Mouse (Mus musculus): Measurements from ENCODE around the gene Ildr1.

Ildr1 gene

GRCm38 (mm10) chr16:36693818-36694413 is at the start of gene Ildr1:
TSS of gene Ildr1 (plus strand) at chr16:36693978.
- peak; percentile 50 for DNase-seq (ENCODE audit: low spot score)

- DNase-seq (ENCODE audit: low spot score): no peak
Observed at GRCm38 (mm10) chr16:36645124-36645523, 48.7 kb upstream of the Ildr1 start.

- DNase-seq (ENCODE audit: low spot score): no peak
Observed at GRCm38 (mm10) chr16:36649304-36649703, 44.5 kb upstream of the Ildr1 start.

- DNase-seq (ENCODE audit: low spot score): no peak
Observed at GRCm38 (mm10) chr16:36650511-36650910, 43.3 kb upstream of the Ildr1 start.

- DNase-seq (ENCODE audit: low spot score): no peak
Observed at GRCm38 (mm10) chr16:36651174-36651766, 42.5 kb upstream of the Ildr1 start.

- DNase-seq (ENCODE audit: low spot score): no peak
Observed at GRCm38 (mm10) chr16:36655199-36655598, 38.6 kb upstream of the Ildr1 start.

- no peak for DNase-seq (ENCODE audit: low spot score)
Observed at GRCm38 (mm10) chr16:36655910-36656309, 37.9 kb upstream of the Ildr1 start.

- no peak for DNase-seq (ENCODE audit: low spot score)
Observed at GRCm38 (mm10) chr16:36661330-36661729, 32.4 kb upstream of the Ildr1 start.

- no peak for DNase-seq (ENCODE audit: low spot score)
Observed at GRCm38 (mm10) chr16:36663484-36663883, 30.3 kb upstream of the Ildr1 start.

- no peak for DNase-seq (ENCODE audit: low spot score)
Observed at GRCm38 (mm10) chr16:36665782-36666181, 28.0 kb upstream of the Ildr1 start, which contains the start of gene Cd86. TSS of gene Cd86 (minus strand) at chr16:36666081.

GRCm38 (mm10) chr16:36666448-36667017 is 27.2 kb upstream of the Ildr1 start:
- no peak for DNase-seq (ENCODE audit: low spot score)

- no peak for DNase-seq (ENCODE audit: low spot score)
Observed at GRCm38 (mm10) chr16:36670590-36670989, 23.2 kb upstream of the Ildr1 start.

- no peak for DNase-seq (ENCODE audit: low spot score)
Observed at GRCm38 (mm10) chr16:36673196-36673595, 20.6 kb upstream of the Ildr1 start.

GRCm38 (mm10) chr16:36674457-36675204 is 19.1 kb upstream of the Ildr1 start:
- DNase-seq (ENCODE audit: low spot score): no peak

GRCm38 (mm10) chr16:36675304-36675703 is 18.5 kb upstream of the Ildr1 start:
- DNase-seq (ENCODE audit: low spot score): no peak

GRCm38 (mm10) chr16:36675902-36676301 is 17.9 kb upstream of the Ildr1 start:
- no peak for DNase-seq (ENCODE audit: low spot score)

GRCm38 (mm10) chr16:36681829-36682228 is 11.9 kb upstream of the Ildr1 start:
- DNase-seq (ENCODE audit: low spot score): no peak

GRCm38 (mm10) chr16:36684325-36684918 is 9.4 kb upstream of the Ildr1 start:
- no peak for DNase-seq (ENCODE audit: low spot score)

- DNase-seq (ENCODE audit: low spot score): no peak
Observed at GRCm38 (mm10) chr16:36688076-36688475, 5.7 kb upstream of the Ildr1 start.

GRCm38 (mm10) chr16:36691484-36691883 is 2.3 kb upstream of the Ildr1 start:
- no peak for DNase-seq (ENCODE audit: low spot score)

- no peak for DNase-seq (ENCODE audit: low spot score)
Observed at GRCm38 (mm10) chr16:36694798-36695290, 1.1 kb downstream of the Ildr1 start.

GRCm38 (mm10) chr16:36697331-36697730 is 3.6 kb downstream of the Ildr1 start:
- DNase-seq (ENCODE audit: low spot score): no peak
